Mouse (Mus musculus) forebrain, embryonic 16.5 days (tissue): ENCODE results near the gene Pdcd7. TPM values are rescaled to one million over a fixed set of nuclear protein-coding genes. Genes with fewer than 3 reads are reported as not detected.
"Not testable (repeated sequence)": the region's sequence is repeated elsewhere in the genome, so short reads cannot be mapped to it uniquely, and the experiment has no call there.

ENCODE experiments used
- ATAC-seq: fragments of 200-750 bp; cut with Nextera tagmentation; 2 replicates; pipeline ENCODE4 v1.8.0; 2017; ENCODE audit warnings: mild to moderate bottlenecking, moderate library complexity
- H3K27ac ChIP-seq: fragments of 300-500 bp; sonication (generic); 2 replicates; pipeline ENCODE4 v1.5.1; 2014; ENCODE audit warnings: low read length, control low read depth
- H3K27me3 ChIP-seq: fragments of 300-500 bp; sonication (generic); replicated peaks from 2 replicates; pipeline ENCODE4 v1.6.1; 2014; ENCODE audit warnings: low read length; ENCODE audit not compliant: control insufficient read depth, insufficient read depth
- H3K36me3 ChIP-seq: fragments of 300-500 bp; sonication (generic); 2 replicates; pipeline ENCODE4 v1.6.1; 2014; ENCODE audit not compliant: control insufficient read depth, insufficient read depth
- H3K4me1 ChIP-seq: fragments of 300-500 bp; sonication (generic); replicated peaks from 2 replicates; pipeline ENCODE4 v1.6.1; 2014; ENCODE audit warnings: low read length; ENCODE audit not compliant: control insufficient read depth, insufficient read depth
- H3K4me2 ChIP-seq: fragments of 300-500 bp; sonication (generic); 2 replicates; pipeline ENCODE4 v1.6.1; 2014; ENCODE audit warnings: mild to moderate bottlenecking, low read length, control low read depth
- H3K4me3 ChIP-seq: fragments of 300-500 bp; sonication (generic); replicated peaks from 2 replicates; pipeline ENCODE4 v1.5.1; 2014; ENCODE audit warnings: mild to moderate bottlenecking, low read length, control low read depth
- H3K9ac ChIP-seq: fragments of 300-500 bp; sonication (generic); replicated peaks from 2 replicates; pipeline ENCODE4 v1.6.1; 2014; ENCODE audit warnings: low read depth, low read length, control low read depth
- H3K9me3 ChIP-seq: fragments of 300-500 bp; sonication (generic); 2 replicates; pipeline ENCODE4 v1.6.1; 2016; ENCODE audit warnings: low read length; ENCODE audit not compliant: control insufficient read depth
- WGBS: fragments of 180-500 bp; shearing (Covaris S2); extraction: QIAGEN DNeasy Blood & Tissue Kit; methylation state at CpG from one replicate; pipeline ENCODE4 v1.1.7; 2014; 5-methylcytosine and 5-hydroxymethylcytosine counted together
- polyA plus RNA-seq: library from polyadenylated mRNA; unstranded; fragments of >200 nt; fragmentation: Nextera tagmentation; extraction: Ambion mirVana; gene quantifications from 2 replicates; pipeline ENCODE4 v1.2.1, GENCODE M21; 2015

The Pdcd7 gene
- polyA plus RNA-seq, 1 experiment from 2014 or later = 8.6 TPM

GRCm38 (mm10) chr9:65312669-65313357 is 33.1 kb upstream of the Pdcd7 start:
- no peak overlapping the region for H3K27ac ChIP-seq
- no peaks in the 10 kb centered on the region for H3K27me3 ChIP-seq
- H3K36me3 ChIP-seq = peaks cover 21% of the 10 kb centered on the region
- no peak for ATAC-seq
- no peak overlapping the region for H3K9ac ChIP-seq
- no peak overlapping the region for H3K4me2 ChIP-seq
- H3K4me3 ChIP-seq = no peak overlapping the region
- WGBS = 96% methylated on average over 4 of the region's 4 CpGs
- H3K9me3 ChIP-seq = no peaks in the 10 kb centered on the region
- no peaks in the 10 kb centered on the region for H3K4me1 ChIP-seq

GRCm38 (mm10) chr9:65313846-65314245 is 32.1 kb upstream of the Pdcd7 start:
- Histone ChIP-seq H3K27ac (no peak overlapping the region), H3K4me2 (no peak overlapping the region), H3K4me1 (no peaks in the 10 kb centered on the region), H3K9ac (no peak overlapping the region), H3K27me3 (no peaks in the 10 kb centered on the region), H3K4me3 (no peak overlapping the region), H3K9me3 (no peaks in the 10 kb centered on the region), H3K36me3 (peaks cover 21% of the 10 kb centered on the region)
- WGBS = 97% methylated on average over 1 of the region's 1 CpGs
- no peak for ATAC-seq

GRCm38 (mm10) chr9:65322255-65322900 is 23.5 kb upstream of the Pdcd7 start:
- H3K4me2 ChIP-seq = no peak overlapping the region
- H3K36me3 ChIP-seq = peaks cover 38% of the 10 kb centered on the region
- no peak overlapping the region for H3K4me3 ChIP-seq
- ATAC-seq = no peak
- H3K9ac ChIP-seq = no peak overlapping the region
- H3K27ac ChIP-seq = no peak overlapping the region
- H3K27me3 ChIP-seq = no peaks in the 10 kb centered on the region
- 91% methylated on average over 11 of the region's 11 CpGs for WGBS
- H3K9me3 ChIP-seq = no peaks in the 10 kb centered on the region
- no peaks in the 10 kb centered on the region for H3K4me1 ChIP-seq

GRCm38 (mm10) chr9:65325971-65326370 is 19.9 kb upstream of the Pdcd7 start:
- H3K4me2 ChIP-seq = no peak overlapping the region
- H3K9me3 ChIP-seq = no peaks in the 10 kb centered on the region
- H3K27ac ChIP-seq = no peak overlapping the region
- no peaks in the 10 kb centered on the region for H3K4me1 ChIP-seq
- peaks cover 32% of the 10 kb centered on the region for H3K36me3 ChIP-seq
- no peak for ATAC-seq
- H3K27me3 ChIP-seq = no peaks in the 10 kb centered on the region
- no peak overlapping the region for H3K9ac ChIP-seq
- no peak overlapping the region for H3K4me3 ChIP-seq

GRCm38 (mm10) chr9:65327371-65327770 is 18.5 kb upstream of the Pdcd7 start:
- 95% methylated on average over 2 of the region's 2 CpGs for WGBS
- no peaks in the 10 kb centered on the region for H3K27me3 ChIP-seq
- H3K27ac ChIP-seq = no peak overlapping the region
- H3K4me1 ChIP-seq = no peaks in the 10 kb centered on the region
- ATAC-seq = no peak
- peaks cover 25% of the 10 kb centered on the region for H3K36me3 ChIP-seq
- no peak overlapping the region for H3K9ac ChIP-seq
- no peaks in the 10 kb centered on the region for H3K9me3 ChIP-seq
- no peak overlapping the region for H3K4me2 ChIP-seq
- no peak overlapping the region for H3K4me3 ChIP-seq

GRCm38 (mm10) chr9:65333958-65334357 is 11.9 kb upstream of the Pdcd7 start:
- no peaks in the 10 kb centered on the region for H3K27me3 ChIP-seq
- no peak overlapping the region for H3K4me2 ChIP-seq
- no peak overlapping the region for H3K4me3 ChIP-seq
- peaks cover 5% of the 10 kb centered on the region for H3K36me3 ChIP-seq
- ATAC-seq = no peak
- WGBS = 89% methylated on average over 5 of the region's 5 CpGs
- no peaks in the 10 kb centered on the region for H3K9me3 ChIP-seq
- no peak overlapping the region for H3K27ac ChIP-seq
- H3K4me1 ChIP-seq = no peaks in the 10 kb centered on the region
- no peak overlapping the region for H3K9ac ChIP-seq

GRCm38 (mm10) chr9:65339146-65339545 is 6.8 kb upstream of the Pdcd7 start:
- Histone ChIP-seq H3K4me1 (no peaks in the 10 kb centered on the region), H3K9me3 (no peaks in the 10 kb centered on the region), H3K4me3 (no peak overlapping the region), H3K4me2 (no peak overlapping the region), H3K9ac (no peak overlapping the region), H3K27ac (no peak overlapping the region), H3K27me3 (0 out of 2 replicates have a peak, but pooled peaks cover 2% of the 10 kb centered on the region), H3K36me3 (no peaks in the 10 kb centered on the region)
- no peak for ATAC-seq
- WGBS = 82% methylated on average over 4 of the region's 4 CpGs

GRCm38 (mm10) chr9:65340414-65340813 is 5.5 kb upstream of the Pdcd7 start:
- WGBS = 95% methylated on average over 2 of the region's 2 CpGs
- no peak overlapping the region for H3K4me3 ChIP-seq
- ATAC-seq = no peak
- no peak overlapping the region for H3K4me2 ChIP-seq
- 0 out of 2 replicates have a peak, but pooled peaks cover 2% of the 10 kb centered on the region for H3K27me3 ChIP-seq
- H3K27ac ChIP-seq = no peak overlapping the region
- no peaks in the 10 kb centered on the region for H3K9me3 ChIP-seq
- no peaks in the 10 kb centered on the region for H3K36me3 ChIP-seq
- no peaks in the 10 kb centered on the region for H3K4me1 ChIP-seq
- no peak overlapping the region for H3K9ac ChIP-seq

GRCm38 (mm10) chr9:65345439-65345838 is 465 bp upstream of the Pdcd7 start:
- peak overlapping the region; percentile 95 for H3K27ac ChIP-seq
- H3K4me2 ChIP-seq = peak overlapping the region; percentile 72
- WGBS = 65% methylated on average over 11 of the region's 11 CpGs
- peaks cover 18% of the 10 kb centered on the region for H3K4me1 ChIP-seq
- H3K36me3 ChIP-seq, H3K27me3 ChIP-seq, H3K9me3 ChIP-seq: not testable (repeated sequence)
- peak; percentile 39; the same call in 1 of the 2 replicates for ATAC-seq
- peak overlapping the region; percentile 96 for H3K4me3 ChIP-seq
- H3K9ac ChIP-seq = peak overlapping the region; percentile 88
